Mouse (Mus musculus): ENCODE measurements at regions not wholly inside any gene's neighbourhood (a gene's known extent, or its start where the extent isn't known, plus 50 kb on each side); places are given as distances from the start of the nearest gene placed in this dataset.

DNA sequence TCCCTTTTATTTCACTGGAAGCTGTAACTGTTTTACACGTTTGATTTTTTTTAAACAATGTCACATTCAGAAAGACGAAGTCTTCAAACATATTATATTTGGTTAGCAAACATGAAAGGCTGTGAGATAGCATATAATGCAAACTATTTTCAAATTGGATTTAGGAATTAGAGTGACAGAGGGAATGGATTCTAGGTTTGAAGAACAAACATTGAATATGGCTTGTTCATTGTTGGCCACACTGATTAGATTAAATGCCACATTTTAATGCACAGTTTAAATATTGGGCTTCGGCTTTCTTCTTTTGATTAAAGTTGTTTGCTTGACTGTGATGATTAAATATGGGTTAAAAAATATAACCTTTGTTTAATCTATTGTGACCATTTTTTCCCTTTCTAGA lies 415.1 kb upstream of the Pfkp start:
- TF ChIP-seq POLR2A (IDR thresholded peaks at IDR 0.05; ENCODE audit: extremely low read depth, insufficient read depth, low read length) (no peak), CTCF (IDR thresholded peaks at IDR 0.05; ENCODE audit: low read depth, low read length) (no peak)

All from liver, adult 2 months (tissue).